Mouse (Mus musculus): ENCODE data around the gene Traf5. TPM values are rescaled to one million over a fixed set of nuclear protein-coding genes. Genes with fewer than 3 reads are reported as not detected.

Gene Traf5
- 6.1 and 6.6 TPM in 2 replicates for total RNA-seq (2021)
- long read RNA-seq, partial matches to known transcripts = 0 of 10 reads
- long read RNA-seq, other reads (novel, unspliced or antisense) = 10 of 10 reads

- peak; percentile 99 for DNase-seq
These were observed at the start of gene Traf5 for GRCm38 (mm10) chr1:192091806-192092772. Gene Traf5, minus strand, starts transcription at chr1:192092559.

DNA sequence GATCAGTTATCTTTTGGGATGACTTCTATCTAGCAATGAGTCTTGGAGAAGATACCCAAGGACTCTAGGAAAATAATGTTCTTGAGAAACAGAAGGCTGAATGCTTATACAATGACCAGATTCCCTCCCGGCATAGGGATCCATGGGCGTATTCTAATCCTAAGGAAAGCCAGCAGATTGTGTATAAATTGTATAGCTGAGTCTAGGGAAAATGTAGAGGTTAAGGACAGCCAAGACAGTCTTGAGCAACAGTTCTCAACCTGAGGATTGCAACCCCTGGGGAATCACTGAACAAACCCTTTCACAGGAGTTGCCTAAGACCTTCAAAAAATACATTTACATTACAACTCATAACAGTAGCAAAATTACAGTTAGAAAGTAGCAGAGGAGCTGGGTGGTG is 48.0 kb upstream of the Traf5 start:
- DNase-seq = no peak

DNA sequence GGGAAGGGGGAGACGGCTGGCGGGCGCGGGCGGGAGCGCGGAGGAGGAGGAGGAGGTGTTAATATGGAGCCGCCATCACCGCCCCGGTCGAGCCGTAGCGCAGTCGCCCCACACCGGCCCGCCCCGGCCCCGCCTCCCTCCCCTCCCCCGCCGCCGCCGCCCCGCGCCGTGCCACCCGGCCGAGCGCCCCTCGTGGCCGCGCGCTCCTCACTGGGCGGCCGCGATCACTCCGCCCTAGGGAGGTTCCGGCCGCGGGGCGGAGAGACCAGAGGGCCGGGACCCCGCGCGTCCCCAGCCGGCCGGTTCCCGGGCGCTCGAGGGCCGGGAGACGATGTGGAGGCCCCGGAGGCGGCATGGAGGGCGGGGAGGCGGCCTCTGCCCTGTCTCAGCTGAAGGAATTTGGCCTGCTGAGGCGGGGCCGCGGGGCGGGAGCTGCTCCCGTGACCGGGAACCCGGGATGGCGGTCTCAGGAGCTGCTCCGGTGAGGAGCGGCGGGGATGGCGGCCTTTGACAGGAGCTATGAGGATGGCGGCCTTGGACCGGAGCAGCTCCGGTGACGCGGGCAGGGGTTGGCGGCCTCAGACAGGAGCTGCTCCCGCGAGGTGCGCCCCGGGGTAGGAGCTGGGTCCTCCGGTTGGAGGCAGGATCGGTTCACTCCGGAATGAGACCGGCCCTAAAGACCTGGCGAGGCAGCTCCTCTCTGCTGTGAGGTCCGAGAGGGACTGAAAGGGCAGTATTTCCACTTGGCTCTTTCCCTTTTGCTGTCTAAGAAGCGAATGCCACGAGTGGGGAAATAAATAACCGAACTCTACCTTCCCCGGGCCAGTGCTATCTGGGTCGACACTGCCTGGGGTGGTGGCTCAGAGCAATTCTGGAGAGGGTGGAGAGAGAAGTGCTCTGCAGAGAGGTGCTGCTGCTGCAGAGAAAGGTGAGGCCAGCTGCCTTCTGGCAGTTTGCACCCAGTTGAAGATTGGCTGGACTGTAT is 45.9 kb upstream of the Traf5 start, which contains the start of gene Rcor3:
Gene Rcor3 (minus strand): TSS at position 137 of the 985 bp plus-strand sequence.
- DNase-seq = peak; percentile 89

DNA sequence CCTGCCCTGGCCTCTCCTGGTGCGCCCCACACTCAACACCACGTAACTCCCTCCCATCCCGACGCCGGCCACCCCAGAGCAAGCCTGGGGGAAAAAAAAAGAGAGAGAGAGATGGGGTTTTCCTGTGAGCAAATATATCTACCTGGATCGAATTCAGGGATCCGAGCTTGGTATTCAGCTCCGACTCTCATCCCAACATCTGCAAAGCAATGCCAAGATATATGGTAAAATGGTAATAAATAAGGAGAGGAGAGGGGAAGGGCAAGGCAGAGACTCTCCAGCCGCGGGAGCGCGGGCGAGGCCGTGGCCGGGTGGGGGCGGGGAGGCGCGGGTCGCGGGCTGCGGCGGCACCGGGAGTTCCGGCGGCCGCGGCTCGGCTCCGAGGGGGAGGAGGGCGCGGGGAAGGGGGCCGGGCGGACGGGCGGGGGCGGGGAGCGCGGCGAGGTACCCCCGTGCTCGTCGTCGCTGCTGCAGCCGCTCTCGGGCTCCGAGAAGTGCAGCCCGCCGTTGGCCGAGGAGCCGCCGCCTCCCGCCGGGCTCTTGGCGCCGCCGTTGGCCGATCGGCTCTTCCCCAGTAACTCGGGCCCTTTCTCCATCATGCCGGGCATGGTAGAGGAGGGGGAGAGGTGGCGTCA is 45.0 kb upstream of the Traf5 start:
- DNase-seq = peak; percentile 54

GRCm38 (mm10) chr1:192136561-192137290 is 44.4 kb upstream of the Traf5 start:
- peak; percentile 83 for DNase-seq

DNA sequence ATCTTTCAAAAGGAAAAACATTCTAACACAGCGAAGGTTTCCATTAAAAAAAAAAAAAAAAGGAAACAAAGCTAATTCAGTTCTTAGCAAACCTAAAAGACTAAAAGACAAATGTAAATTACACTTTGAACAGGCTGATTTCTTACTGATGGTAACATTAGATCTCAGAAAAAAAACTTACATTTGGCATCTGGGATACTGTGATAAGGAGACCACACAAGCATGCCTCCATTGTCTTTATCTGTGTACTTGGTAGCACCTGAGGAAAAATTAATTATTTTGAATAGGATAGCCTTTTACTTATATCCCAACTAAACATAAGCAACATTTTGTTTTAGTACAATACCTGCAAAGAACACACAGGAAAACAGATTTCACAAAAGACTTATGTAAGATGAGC is 37.8 kb upstream of the Traf5 start:
- DNase-seq = no peak

- no peak for DNase-seq
These were observed 36.0 kb upstream of the Traf5 start for GRCm38 (mm10) chr1:192128343-192128742.

- no peak for DNase-seq
These were observed 33.4 kb upstream of the Traf5 start for GRCm38 (mm10) chr1:192125761-192126160.

- DNase-seq = no peak
These were observed 23.9 kb upstream of the Traf5 start for GRCm38 (mm10) chr1:192116262-192116661.

DNA sequence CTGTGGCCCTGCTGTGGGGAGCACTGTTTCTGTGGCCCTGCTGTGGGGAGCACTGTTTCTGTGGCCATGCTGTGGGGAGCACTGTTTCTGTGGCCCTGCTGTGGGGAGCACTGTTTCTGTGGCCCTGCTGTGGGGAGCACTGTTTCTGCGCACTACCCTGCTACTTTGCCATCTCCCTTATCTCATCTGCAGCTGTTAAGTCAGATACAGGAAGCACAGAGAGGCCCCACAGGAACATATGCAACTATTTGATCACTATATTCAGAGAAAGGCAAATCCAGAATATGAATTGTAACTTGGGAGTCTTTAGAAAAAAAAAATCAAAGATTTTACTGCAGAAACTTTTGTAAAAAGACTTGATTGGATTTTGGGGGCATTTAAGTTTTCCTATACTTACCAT is 23.0 kb upstream of the Traf5 start:
- no peak for DNase-seq

DNA sequence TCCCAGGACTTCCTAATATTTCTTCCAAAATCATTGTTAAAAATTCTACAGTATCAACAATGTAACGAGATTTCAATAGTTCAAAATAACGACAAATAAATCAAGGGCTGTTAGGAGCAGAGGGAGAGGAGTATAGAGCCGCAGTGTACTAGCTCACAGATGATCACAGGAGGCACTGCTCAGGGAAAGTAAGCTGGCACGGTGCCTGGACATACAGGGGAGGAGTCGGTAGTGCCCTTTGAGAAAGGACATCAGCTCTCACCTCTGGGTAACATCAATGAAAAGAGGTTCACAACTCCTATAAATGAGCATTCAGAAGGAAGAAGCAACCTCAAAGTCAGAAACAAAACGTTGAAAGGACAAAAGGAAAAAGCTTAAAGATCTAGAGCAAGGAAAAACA is 16.8 kb upstream of the Traf5 start:
- peak; percentile 61 for DNase-seq

- DNase-seq = no peak
These were observed 15.0 kb upstream of the Traf5 start for GRCm38 (mm10) chr1:192107352-192107751.

- DNase-seq = no peak
These were observed 13.6 kb upstream of the Traf5 start for GRCm38 (mm10) chr1:192105902-192106389.

GRCm38 (mm10) chr1:192104021-192104420 is 11.7 kb upstream of the Traf5 start:
- DNase-seq = no peak

DNA sequence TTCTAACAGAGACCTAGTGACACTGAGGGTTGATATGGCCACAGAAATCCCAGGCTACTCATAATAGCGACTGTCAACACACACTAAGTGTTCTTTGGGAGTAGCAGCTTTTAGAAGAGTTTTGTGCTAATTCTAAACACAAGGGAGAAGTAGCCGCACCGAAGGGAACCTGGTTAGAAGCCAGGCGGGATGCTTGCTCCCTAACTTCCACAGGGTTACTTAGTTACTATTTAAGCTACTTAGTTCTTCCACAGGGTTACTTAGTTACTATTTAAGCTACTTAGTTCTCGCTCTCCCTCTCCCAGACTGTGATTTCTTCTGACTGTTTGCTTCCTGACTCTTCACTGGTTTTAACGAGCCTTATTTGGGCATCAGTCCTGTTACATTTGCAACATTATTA is 10.8 kb upstream of the Traf5 start:
- DNase-seq = no peak

DNA sequence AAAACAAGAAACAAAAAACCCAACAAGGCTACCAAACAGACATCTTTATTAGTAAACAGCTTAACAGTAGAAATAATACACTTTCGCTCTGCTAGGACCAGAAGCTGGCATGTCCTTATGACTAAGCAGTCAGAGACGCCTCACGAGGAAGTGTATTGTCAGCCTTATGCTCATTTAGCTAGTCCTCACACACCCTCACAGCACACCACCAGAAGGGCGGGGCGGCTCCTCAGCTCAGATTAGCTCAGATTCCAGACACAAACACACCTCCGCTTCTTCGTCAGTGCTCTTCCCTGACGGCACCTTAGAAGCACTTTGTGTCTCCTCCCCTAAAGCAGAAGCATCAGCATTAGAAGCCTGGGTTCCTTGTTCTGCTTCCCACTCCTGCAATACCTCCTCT is 9.0 kb upstream of the Traf5 start:
- no peak for DNase-seq

DNA sequence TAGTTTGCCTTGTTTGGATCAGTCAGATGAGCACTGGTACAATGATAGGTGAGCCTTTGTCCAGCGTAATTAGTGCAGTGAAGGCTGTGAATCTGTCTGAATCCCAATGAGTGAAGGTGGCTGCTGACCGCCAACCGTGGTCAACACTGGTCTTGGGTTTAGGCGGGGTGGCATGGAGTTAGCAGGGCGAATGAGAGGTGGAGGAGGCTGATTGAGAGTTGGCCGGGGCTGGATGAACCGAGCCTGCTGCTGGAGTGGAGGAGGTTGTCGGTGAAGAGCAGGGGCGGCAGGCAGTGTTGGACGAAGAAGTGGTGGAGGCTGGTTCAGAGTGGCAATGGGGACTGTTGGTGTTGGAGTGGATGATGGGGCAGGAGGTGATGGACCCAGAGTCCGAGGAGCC is 8.4 kb upstream of the Traf5 start:
- DNase-seq = no peak

- DNase-seq = no peak
These were observed 3.3 kb upstream of the Traf5 start for GRCm38 (mm10) chr1:192095626-192096025.

DNA sequence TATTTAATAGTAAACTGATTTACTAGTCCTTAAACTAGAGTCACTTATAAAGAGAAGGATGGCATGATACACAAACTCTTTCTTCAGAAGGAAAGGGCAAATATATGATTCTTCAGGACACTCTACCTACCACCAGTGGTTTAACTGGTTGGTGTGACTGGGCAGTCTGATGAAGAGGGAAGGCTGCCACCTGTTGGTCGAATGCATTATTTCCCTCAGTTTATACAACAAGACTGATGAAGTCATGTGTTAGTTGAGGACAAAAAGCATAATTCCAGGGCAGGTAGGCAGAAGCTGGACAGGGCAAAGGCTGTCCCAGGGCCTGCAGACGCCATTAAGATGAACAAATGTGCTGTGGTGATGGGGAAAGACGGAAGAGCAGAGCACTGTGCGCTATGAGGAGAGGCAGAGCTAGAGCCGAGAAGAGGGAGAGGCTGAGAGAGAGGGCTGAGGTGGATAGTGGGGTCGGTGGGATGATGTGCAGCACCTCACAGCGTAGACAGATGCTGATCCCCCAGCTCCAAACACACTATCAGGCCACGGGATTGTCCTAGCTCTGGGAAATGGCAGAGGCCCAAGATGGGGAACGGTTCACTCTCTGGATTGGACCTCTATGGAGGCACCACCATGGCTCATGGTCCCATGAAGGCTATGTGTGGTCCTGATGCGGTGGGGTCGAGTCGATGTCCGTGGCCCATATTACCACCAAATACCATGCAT is 2.3 kb upstream of the Traf5 start:
- DNase-seq = peak; percentile 47

- DNase-seq = peak; percentile 81
These were observed 711 bp upstream of the Traf5 start for GRCm38 (mm10) chr1:192092879-192093660.

Data from adrenal gland, postnatal 25 days (tissue).